Mouse (Mus musculus) liver, adult (tissue): ENCODE data around the gene Clrn3.

Experiments used
- GATA4 ChIP-seq: IDR thresholded peaks from 2 replicates; pipeline ENCODE4 v1.6.1; 2014; ENCODE audit warnings: mild to moderate bottlenecking, low read length; ENCODE audit not compliant: insufficient replicate concordance

Clrn3 gene

GRCm38 (mm10) chr7:135542235-135542634 lies 13.8 kb upstream of the Clrn3 start:
- TF ChIP-seq GATA4, result no peak

GRCm38 (mm10) chr7:135539429-135539828 lies 11.0 kb upstream of the Clrn3 start:
- no peak for TF ChIP-seq GATA4

GRCm38 (mm10) chr7:135537948-135538741 lies 9.7 kb upstream of the Clrn3 start:
- no peak for TF ChIP-seq GATA4

GRCm38 (mm10) chr7:135537341-135537901 lies 9.0 kb upstream of the Clrn3 start, which contains the start of gene Ptpre:
TSS of gene Ptpre (plus strand) at chr7:135537481.
- no peak for TF ChIP-seq GATA4

- TF ChIP-seq GATA4, result no peak
These were observed 7.5 kb upstream of the Clrn3 start for GRCm38 (mm10) chr7:135535908-135536307.

- no peak for TF ChIP-seq GATA4
These were observed 6.2 kb upstream of the Clrn3 start for GRCm38 (mm10) chr7:135534548-135535189.

GRCm38 (mm10) chr7:135529068-135529467 lies 614 bp upstream of the Clrn3 start:
- TF ChIP-seq GATA4, result no peak

- no peak for TF ChIP-seq GATA4
These were observed 1.3 kb downstream of the Clrn3 start for GRCm38 (mm10) chr7:135527169-135527568.

GRCm38 (mm10) chr7:135526574-135527152 lies 1.8 kb downstream of the Clrn3 start:
- TF ChIP-seq GATA4, result no peak

GRCm38 (mm10) chr7:135524424-135524967 lies 4.0 kb downstream of the Clrn3 start:
- no peak for TF ChIP-seq GATA4

GRCm38 (mm10) chr7:135523981-135524380 lies 4.5 kb downstream of the Clrn3 start:
- no peak for TF ChIP-seq GATA4

GRCm38 (mm10) chr7:135521755-135522512 lies 6.5 kb downstream of the Clrn3 start:
- TF ChIP-seq GATA4, result no peak

GRCm38 (mm10) chr7:135520241-135520640 lies 8.2 kb downstream of the Clrn3 start:
- TF ChIP-seq GATA4, result no peak

- TF ChIP-seq GATA4, result no peak
These were observed 11.3 kb downstream of the Clrn3 start for GRCm38 (mm10) chr7:135517191-135517590.

GRCm38 (mm10) chr7:135511723-135512122 lies 16.7 kb downstream of the Clrn3 start:
- no peak for TF ChIP-seq GATA4
